Mouse (Mus musculus): ENCODE results near the gene Gm45194. TPM values are rescaled to one million over a fixed set of nuclear protein-coding genes. Genes with fewer than 3 reads are reported as not detected.

The Gm45194 gene
- polyA plus RNA-seq (2012; rRNA removed; ENCODE audit: low replicate concordance), result not detected in 2 replicates

DNA sequence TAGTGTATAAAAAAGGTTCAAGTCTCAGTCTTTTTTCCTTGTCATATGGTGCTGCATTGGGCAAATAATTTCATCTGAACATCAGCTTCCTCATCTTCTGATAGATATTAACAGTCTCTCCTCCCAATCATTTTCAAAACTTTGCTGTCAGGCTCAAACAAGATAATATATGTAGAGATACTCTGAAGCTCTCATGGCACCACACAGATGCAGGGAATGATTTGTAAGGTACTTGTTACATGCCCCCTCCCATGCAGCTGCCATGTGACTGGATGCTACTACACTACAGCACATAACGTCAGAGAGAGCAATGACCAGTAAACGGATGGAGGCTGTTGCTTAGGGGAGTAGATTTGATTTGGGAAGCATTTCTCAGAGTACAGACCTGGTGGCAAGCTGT, at the start of gene Gm45194:
Gene Gm45194 (plus strand): TSS at position 301 of the 400 bp plus-strand sequence.

DNA sequence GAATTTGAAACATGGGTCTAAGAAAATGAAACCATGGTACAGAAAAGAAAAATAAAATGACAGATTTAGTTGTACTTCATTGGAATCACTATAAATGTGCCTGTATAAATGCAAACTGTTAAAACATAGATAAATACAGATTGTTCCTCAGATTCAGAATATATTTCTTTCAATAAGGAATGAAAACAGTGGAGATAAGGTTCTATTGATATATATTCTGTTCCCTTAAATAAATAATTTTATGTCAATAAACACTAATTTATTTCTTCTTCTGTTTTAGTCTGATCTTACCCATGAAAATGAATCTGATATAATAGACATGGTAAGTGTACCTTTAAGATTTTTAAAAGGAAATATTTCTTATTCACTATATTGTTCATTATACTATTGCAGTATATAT, 119.5 kb downstream of the Gm45194 start, which contains the start of gene Tex16:
Gene Tex16 (plus strand): TSS at position 301 of the 400 bp plus-strand sequence.

DNA sequence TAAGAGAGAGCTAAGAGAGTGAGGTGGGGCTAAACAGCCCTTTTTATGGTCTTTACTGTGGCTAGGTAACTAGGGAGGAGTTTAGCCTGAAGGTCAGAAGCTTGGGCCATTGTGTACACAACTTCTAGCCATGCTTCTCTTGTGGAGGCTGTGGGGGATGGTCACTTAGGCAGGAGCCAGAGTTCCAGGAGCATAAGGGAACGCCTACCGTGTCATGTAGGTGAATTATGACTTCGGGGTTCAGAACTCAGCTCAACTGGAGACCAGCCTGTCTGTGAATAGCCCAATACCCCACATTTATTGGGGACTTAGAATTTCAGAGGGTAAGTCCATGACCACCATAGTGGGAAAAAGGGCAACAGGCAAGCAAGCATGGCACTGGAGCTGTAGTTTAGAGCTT, 347.6 kb downstream of the Gm45194 start, which contains the start of gene 4933403O08Rik:
Gene 4933403O08Rik (plus strand): TSS at position 301 of the 400 bp plus-strand sequence.

Other genes with a start within 250 kb of the Gm45194 start
- gene Hdx, start 194.3 kb upstream of the Gm45194 start, polyA plus RNA-seq (2012; rRNA removed; ENCODE audit: low replicate concordance), result 0.11 and 0.20 TPM in 2 replicates
- not detected in 2 replicates for gene Tex16, start 119.6 kb downstream of the Gm45194 start, polyA plus RNA-seq (2012; rRNA removed; ENCODE audit: low replicate concordance)